ENCODE assay signal across 8 mouse cellular contexts in the genomic region with DNA sequence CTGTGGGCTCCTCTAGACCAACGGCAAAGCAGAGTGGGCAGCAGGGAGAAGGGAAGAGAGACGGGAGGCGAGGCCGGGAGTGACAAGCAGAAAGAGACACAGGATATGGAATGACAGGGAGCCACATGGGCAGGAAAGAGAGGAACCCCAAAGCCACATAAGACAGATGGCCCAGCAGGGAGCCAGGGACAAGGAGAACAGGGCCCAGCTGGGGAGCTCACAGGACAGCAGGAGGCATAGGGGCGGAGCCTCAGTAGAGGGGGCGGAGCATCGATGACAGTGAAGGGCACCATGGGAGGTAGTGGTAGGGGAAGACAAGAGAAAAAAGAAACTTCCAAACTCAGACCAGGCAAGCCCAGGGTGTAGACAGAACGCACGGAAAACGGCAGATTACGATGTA. TPM values are rescaled to one million over a fixed set of nuclear protein-coding genes. Genes with fewer than 3 reads are reported as not detected.
DNase-seq lines count a peak whose midpoint lies in the region; ATAC-seq and TF ChIP-seq lines count a peak whose summit lies in the region.

No protein-coding gene starts in this region.

- TF ChIP-seq CTCF in cerebellum, adult 2 months (IDR thresholded peaks at IDR 0.05; ENCODE audit: borderline replicate concordance, insufficient read depth, low read depth, low read length) = no peak

- peak overlapping the region; percentile 71; the same call in 1 of the 2 replicates for H3K27ac ChIP-seq in lung, embryonic 16.5 days (ENCODE audit: low read length)
- no peak overlapping the region for H3K27ac ChIP-seq in cerebellum, adult 2 months (ENCODE audit: insufficient read depth, low read length)

- no peak for TF ChIP-seq POLR2A in cerebellum, adult 2 months (IDR thresholded peaks at IDR 0.05; ENCODE audit: borderline replicate concordance, insufficient read depth, low read length)

- no peaks in the 10 kb centered on the region for H3K27me3 ChIP-seq in lung, embryonic 16.5 days (ENCODE audit: control insufficient read depth, insufficient read depth, low read depth, low read length)
- no peaks in the 10 kb centered on the region for H3K27me3 ChIP-seq in cerebellum, adult 2 months (ENCODE audit: control insufficient read depth, insufficient read depth, low read length)

- H3K4me1 ChIP-seq in lung, embryonic 16.5 days (replicated peaks; ENCODE audit: control insufficient read depth, insufficient read depth, low read length) = peaks cover 28% of the 10 kb centered on the region
- H3K4me1 ChIP-seq in cerebellum, adult 2 months (ENCODE audit: control insufficient read depth, insufficient read depth, low read length) = peaks cover 8% of the 10 kb centered on the region

- no peak overlapping the region for H3K4me3 ChIP-seq in lung, embryonic 16.5 days (ENCODE audit: low read length)
- H3K4me3 ChIP-seq in cerebellum, adult 2 months (replicated peaks; ENCODE audit: insufficient read depth, low read depth, low read length) = no peak overlapping the region

- no peak for ATAC-seq in lung, embryonic 16.5 days (ENCODE audit: low read depth)
- peak; percentile 18 for ATAC-seq in megakaryocyte progenitor cell, adult 5-6 weeks (replicated peaks; ENCODE audit: poor library complexity)
- ATAC-seq in monocyte, adult 5-6 weeks (replicated peaks; ENCODE audit: insufficient number of reproducible peaks, low FRiP score, low TSS enrichment, poor library complexity, severe bottlenecking) = no peak

- 47% methylated on average over 11 of the region's 11 CpGs for WGBS in lung, embryonic 16.5 days
- 49% methylated on average over 11 of the region's 11 CpGs for WGBS in cerebellum, adult 2 months

- H3K36me3 ChIP-seq in lung, embryonic 16.5 days (ENCODE audit: control insufficient read depth, insufficient read depth, low read length) = no peaks in the 10 kb centered on the region

- H3K4me2 ChIP-seq in lung, embryonic 16.5 days (ENCODE audit: low read depth, low read length) = no peak overlapping the region

- no peak overlapping the region for H3K9ac ChIP-seq in lung, embryonic 16.5 days (ENCODE audit: low read length)

- peak; percentile 55 for DNase-seq in adrenal gland, adult 2 months
- DNase-seq in adrenal gland, adult 8-10 months = no peak
- no peak for DNase-seq in lung, postnatal 25 days (ENCODE audit: low spot score)
- peak; percentile 29 for DNase-seq in induced T-regulatory cell, adult 2 months (ENCODE audit: low read depth)
- no peak for DNase-seq in cerebellum, adult 2 months

- no peaks in the 10 kb centered on the region; the same call in 1 of the 2 replicates for H3K9me3 ChIP-seq in lung, embryonic 16.5 days (ENCODE audit: control insufficient read depth, low read length)

RNA-seq across cellular contexts. Expression of gene 2900026A02Rik, which starts 55.6 kb away (rescaled TPM):
- total RNA-seq in adrenal gland, adult 2 months (2021) = 10 to 100 TPM; 11.5 to 17.8 TPM
- 11.0 and 12.4 TPM in 2 replicates for polyA plus RNA-seq in adrenal gland, adult 2 months (2012; rRNA removed)
- 10 to 100 TPM; 13.5 to 20.0 (median 15.7) TPM for total RNA-seq in adrenal gland, adult 8-10 months (2022)
- 12.6 TPM in 2 replicates for polyA plus RNA-seq in lung, embryonic 16.5 days (2015; fragmentation: Nextera tagmentation; extraction: Ambion mirVana)
- 1.6 and 2.7 TPM in 2 replicates for total RNA-seq in megakaryocyte progenitor cell, adult 5-6 weeks (2015)
- 1.3 and 2.0 TPM in 2 replicates for total RNA-seq in megakaryocyte progenitor cell, adult 5-6 weeks (2017)
- total RNA-seq in monocyte, adult 5-6 weeks (2017) = 3.3 to 5.9 TPM (median 3.7 TPM) in 3 replicates
- 4.9 and 5.2 TPM in 2 replicates for polyA plus RNA-seq in cerebellum, adult 2 months (2012; rRNA removed)

Comparison
In these comparisons a context has a peak if more than half of its experiments do, and no peak if none do; other contexts are left out.
1. DNase-seq: peak in adrenal gland, adult 2 months (single experiment) and induced T-regulatory cell, adult 2 months (single experiment); none in adrenal gland, adult 8-10 months (single experiment), lung, postnatal 25 days (single experiment) and cerebellum, adult 2 months (0 of 2).